Mouse (Mus musculus): ENCODE measurements around the gene Zbtb34.

Gene Zbtb34

DNA sequence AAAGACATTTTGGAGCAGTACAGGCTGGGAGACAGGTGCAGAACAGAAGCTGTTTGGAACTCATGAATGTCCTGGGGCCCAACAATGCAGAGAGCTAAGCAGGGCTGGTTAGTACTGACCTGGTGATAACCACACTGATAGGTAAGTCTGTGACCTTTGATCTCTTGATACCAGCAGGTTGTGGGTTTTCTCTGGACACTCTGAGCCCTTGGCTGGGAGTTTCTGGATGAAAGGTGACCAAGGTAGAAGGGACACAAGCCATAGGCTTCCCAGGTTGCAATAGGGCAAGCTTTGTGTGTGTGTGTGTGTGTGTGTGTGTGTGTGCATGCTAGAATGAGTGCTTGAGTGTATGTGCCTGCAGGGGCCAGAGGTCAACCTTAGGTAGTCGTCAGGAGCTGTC is 15.7 kb upstream of the Zbtb34 start:
- in situ Hi-C loops (cut with MboI, MseI): no loop called here

DNA sequence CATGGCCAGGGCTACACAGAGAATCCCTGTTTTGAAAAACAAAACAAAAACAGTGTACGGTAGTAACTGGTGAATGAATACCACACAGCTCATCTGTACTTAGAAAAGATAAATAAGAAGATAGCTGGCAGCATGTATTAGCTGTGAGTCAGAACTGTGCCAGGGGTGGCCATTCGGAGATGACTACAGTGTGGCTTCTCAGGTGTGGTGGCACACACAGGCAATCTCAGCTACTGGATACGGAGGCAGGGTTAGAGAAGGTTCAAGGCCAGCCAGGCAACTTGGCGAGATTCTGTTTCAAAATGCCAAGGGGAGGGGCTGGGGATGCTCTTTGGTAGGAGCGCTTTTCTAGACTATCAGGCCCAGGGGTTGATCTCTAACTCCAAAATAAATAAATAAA is 14.6 kb upstream of the Zbtb34 start:
- in situ Hi-C loops (cut with MboI, MseI): no loop called here

DNA sequence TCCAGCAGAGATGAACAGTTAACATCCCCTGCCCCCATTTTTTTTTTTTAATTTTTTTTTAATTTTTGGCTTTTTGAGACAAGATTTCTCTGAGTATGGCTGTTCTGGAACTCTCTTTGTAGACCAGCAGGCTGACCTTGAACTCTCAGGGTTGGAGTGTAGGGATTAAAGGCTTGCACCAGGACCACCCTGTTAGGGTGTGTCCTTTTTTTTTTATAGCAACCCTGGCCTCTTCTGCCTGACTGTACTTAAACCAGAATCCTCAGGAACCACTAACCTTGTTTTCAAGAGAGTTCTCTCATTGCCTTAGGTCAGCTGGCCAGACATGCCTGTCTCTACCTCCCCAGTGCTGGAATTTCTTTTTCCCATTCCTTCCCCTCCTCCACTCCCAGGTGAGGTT is 13.7 kb upstream of the Zbtb34 start:
- in situ Hi-C loops (cut with MboI, MseI): no loop called here

DNA sequence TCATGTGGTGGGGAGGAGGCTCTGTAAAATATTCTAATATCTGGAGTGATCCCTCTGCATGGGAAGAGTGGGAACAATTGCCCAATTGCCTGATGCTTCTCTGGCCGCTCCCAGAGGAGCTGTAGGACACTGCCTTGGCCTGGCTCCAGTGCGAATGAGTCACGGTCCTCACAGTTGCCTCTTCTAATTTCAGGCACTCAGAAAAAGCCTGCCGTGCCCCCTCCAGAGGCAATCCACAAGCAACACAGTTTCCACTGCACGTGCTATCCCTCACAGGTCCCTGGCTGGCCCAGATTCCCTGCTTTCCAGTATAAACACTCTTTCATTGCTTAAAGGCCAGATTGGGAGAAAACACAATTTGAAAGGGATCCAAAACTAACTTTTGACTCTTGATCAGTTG is 13.2 kb upstream of the Zbtb34 start:
- in situ Hi-C loops (cut with MboI, MseI): no loop called here

DNA sequence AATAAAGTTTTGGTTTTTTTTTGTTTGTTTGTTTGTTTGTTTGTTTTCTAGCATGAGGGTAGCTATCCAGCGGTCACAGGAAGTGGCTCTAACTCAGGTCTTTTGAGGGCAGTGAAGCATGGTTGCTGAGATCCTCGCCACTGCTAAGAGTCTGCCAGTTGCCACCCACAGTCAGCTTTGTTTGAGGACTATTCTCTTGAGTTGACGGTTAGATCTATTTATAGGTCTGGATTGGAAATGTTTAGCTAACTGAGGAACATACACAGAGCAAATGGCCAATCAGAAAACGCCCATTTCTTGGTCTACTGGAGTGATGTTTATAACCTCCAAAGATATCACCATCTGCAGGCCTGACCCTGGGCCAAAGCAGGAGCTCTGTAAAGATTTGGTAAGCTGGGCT is 11.6 kb upstream of the Zbtb34 start:
- in situ Hi-C loops (cut with MboI, MseI): no loop called here

DNA sequence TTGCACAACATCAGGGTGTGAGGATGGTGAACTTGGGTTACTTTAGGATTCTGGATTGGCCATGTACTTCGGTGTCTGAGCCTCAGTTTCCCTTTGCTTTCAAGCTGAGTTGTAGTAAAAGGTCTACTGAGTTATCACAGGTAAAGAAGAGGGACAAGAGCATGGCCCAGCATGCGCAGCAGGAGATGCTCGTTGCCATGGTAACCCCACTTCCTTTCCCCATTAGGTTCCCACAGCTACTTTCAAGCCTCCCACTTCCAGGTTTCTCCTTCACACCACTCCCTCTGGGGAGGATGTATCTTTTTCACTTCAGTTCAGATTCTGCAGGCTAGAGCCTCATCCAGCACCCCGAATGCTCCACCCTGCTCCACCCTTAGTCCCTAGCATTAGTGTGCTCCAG is 9.8 kb upstream of the Zbtb34 start:
- in situ Hi-C loops (cut with MboI, MseI): no loop called here

DNA sequence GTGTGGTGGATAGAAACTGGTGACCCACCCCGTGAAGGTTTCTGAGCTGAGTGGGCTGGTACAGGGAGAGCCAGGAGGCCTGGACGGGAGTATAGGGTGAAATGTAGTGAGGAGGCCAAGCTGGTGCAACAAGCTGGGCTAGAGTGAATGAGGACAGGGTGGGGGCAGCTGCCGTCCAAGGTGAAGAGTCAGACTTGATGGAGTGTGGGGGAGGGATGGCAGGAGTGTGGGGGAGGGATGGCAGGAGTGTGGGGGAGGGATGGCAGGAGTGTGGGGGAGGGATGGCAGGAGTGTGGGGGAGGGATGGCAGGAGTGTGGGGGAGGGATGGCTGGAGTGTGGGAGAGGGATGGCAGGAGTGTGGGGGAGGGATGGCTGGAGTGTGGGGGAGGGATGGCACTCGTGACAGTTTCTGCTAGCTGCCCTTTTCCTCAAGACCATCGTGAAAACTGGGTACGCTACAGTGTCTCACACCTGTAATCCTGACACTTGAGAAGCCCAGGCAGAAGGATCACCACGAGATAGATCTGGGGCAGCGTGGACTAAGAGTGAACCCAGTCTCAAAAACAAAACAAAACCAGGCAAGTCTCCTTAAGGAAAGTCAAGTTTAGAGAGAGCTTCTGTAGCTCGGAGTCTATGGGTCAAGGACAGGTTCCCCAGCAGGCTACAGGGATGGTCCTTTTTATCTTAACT is 9.0 kb upstream of the Zbtb34 start:
- in situ Hi-C loops (cut with MboI, MseI): no loop called here

DNA sequence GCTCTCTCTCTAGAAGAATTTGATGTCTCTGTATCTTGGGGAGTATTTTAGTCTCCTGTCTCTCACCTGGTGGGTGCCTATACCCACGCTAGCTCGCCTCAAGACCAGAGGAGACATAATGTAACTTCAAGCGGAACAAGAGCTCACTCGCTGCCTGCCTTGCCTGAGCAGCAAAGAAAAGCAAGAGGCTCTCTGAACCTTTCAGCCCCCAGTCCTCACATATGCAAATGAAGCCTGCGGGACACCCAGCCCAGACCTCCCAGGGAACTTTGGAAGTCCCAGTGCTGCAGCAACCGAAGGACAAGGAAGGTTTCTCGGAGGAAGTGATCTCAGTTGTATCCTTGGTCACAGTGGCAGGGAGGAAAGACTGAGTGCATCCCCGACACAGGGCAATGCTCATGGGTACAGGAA is 8.4 kb upstream of the Zbtb34 start:
- in situ Hi-C loops (cut with MboI, MseI): no loop called here

DNA sequence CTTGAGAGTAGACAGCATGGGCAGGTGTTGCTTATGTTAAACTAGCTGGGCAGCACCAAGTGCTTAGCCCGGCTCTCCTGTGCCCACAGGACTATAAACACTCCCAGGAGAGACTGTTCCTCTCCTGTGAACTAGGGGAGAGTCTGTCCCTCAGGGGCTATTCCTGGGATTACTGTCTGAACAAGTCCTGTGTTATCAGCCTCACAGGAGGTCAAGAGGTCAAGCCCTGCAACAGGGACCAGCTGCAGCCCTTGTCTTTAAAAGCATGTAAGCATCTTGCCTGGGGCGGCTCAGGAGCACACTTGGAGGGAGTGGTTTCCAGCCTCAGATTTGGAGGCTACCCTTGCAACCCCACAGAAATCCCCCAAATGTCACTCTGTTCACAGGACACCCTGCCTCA is 7.3 kb upstream of the Zbtb34 start:
- in situ Hi-C loops (cut with MboI, MseI): no loop called here

DNA sequence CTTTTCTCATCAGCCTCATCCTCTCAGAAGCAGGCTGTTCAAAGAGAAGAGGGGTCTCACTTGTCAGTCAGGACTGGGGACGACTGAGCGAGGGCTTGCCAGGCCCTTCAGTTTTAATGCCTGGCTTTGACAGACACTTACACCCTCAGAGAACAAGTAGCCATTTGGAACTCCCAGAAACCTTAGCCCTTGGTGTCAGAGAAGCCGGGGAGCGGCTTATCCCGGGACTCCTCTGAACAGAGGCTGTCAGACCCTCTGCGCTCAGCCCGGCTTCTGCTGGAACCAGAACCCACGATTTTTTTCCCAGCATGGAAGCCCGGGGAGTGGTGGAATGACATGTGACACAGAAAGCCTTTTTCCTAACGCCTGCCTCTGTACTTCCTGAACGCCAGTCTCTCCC is 6.1 kb upstream of the Zbtb34 start:
- in situ Hi-C loops (cut with MboI, MseI): no loop called here

DNA sequence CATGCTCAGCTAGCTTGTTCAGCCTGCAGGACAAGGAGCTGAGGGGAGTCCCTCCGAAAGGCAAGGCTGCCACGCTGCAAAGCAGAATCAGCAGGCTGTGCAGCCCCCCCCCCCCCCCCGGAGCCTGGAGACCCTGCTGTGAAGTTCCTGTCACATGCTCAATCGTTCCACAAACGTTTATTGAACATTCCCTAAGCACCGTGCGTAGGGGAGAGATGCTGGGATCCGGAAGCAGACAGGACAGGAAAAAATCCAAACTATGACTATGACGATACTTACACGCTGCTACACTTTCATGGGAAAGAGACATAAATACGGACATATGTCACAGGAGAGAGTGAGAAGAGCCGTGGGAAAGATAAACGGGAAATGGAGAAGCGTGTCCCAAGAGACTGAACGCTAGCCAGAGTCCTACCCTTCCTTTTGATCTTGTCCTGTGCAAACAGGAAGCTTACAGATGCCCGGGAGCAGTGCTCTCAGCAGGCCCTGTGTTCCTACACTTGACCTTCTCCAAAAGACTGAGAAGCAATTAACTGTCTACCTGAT is 5.0 kb upstream of the Zbtb34 start:
- in situ Hi-C loops (cut with MboI, MseI): no loop called here

DNA sequence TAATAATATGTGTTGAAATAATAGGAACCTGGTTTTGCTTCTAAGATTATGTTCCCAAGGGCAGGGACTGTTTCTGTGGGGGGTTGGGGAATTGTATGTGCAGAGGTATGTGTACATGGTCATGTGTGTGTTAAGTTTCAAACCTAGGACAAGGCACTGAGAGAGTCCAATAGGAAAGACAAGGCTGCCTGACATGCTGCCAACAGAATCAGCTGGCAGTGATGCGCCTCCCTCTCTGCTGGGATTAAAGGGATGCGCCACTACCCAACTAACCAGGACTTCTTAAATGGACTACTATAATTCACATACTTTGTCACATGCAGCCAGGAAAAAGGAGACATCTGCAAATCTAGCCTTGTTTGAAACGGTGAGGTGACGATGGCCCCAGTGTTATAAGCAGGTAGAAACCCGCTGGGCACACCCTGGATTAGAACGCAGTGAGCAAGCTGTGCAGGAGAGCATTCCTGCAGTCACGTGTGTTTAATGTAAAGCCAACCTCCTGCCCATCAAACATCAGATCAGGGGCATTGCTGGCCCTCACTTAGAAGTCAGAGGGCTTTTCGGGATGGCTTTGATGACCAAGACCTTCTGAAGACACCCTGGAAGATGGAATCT is 4.0 kb upstream of the Zbtb34 start:
- in situ Hi-C loops (cut with MboI, MseI): no loop called here

DNA sequence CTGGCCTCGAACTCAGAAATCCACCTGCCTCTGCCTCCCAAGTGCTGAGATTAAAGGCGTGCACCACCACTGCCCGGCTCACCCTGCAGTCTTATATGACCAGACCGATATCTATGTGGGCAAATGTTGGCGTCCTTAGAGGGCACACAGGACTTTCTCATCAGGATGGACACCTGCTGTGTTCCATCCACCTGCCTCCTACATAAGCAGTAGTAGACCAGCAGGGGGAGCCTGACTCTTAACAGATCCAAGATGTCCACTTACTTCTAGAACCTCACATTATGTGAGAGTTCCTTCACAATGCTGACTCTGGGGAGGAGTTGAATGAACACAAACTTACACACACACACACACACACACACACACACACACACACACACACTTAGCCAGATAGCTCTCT is 1.8 kb upstream of the Zbtb34 start:
- in situ Hi-C loops (cut with MboI, MseI): no loop called here

DNA sequence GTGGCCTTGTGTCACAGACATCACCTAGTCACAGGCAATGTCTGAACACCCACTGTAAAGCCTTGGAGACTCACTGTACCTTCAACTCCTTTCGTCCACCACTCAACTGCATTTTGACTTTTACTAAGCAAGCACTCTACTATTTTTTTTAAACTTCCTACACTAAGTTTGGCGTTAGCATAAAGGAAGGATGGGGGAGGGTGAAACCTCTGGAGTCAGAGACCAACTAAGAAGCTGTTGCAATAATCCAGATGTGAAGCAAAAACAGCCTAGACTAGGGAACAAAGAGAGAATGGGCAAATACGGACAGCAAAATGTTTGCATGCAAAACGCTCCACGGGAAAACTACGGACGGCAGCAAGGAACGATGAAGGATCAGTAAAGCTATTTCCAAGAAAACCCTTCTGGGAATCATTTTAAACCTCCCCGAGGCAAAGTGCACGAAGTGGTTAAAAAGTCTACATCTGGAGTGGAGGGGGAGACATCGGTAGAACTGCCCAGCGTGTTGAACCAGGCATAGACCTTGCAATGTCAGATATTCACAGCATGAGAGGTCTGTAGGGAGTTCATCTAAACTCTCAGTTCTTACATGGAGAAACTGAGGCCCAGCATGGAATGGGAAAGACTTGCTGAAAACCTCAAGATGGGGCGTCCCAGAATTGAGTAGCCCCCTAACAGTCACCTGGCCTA is 898 bp downstream of the Zbtb34 start:
- in situ Hi-C loops (cut with MboI, MseI): no loop called here

DNA sequence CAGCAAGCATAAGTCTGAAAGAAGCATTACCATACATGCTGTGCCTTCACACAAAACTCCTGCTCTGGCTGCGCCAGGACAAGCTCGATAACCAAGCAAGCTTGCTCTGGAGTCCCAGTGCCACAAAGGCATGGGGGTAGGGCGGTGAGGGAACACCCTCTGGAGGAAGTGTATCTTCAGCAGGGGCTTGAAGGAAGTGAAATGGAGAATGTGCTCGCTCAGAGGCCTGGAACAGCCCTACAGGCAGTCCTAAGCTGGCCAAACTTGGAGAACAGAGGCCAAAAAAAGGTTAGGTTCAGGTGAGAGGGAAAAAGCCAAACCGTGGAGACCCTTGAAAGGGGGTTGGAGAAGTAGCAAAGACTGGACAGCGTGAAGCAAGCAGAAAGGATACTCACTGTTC is 1.8 kb downstream of the Zbtb34 start:
- in situ Hi-C loops (cut with MboI, MseI): no loop called here

DNA sequence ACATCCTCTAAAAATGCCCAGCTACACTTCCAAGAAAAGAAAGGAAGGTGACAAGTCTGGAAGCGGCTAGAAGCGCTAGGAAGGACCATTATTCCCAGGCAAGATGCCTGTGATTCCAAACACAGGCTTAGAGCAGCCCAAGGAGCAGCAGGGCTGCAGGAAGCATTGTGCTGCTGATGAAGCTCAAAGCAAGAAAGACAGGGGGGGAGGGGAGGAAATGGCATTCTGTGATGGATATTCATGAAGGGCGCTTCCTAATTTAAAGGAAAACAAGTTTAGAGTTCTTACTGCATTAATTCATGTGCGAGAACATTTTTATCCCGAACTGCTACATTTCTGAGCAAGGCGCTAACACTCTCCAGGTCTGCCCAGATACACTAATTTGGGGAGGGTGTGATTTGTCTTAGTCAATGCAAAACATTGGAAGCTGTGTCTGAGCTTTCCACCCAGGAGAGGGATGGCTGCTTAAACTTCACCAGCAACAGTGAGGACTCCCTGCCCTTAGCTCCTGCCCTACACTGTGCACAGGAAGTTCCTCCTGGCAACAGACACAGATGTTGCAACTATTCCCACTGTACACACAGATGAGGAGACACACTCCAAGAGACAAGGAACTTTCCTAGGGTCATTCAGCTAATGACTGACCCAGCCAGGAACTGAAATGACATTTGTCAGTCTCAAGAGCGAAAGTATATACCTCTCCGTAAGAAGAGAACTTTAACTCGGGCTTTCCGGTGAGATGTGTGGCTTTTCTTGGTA is 4.3 kb downstream of the Zbtb34 start:
- in situ Hi-C loops (cut with MboI, MseI): no loop called here

DNA sequence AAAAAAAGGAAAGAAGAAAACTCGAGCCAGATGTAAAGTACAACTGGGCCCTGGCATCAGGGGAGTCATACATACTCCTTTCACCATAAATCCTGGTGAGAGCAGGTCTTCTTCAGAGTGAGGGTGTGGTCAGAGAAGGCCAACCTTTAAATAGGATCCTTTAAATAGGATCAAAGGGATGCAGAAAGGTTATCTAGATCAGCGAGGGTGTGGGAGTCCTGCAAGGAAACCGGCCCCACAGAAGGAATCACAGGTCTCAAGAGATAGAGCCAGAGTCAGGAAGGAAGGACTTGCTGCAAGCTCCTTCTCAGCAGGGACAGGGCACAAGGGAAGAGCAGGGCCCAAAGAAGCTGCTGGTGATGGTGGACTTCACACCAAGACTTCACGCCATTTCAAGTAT is 13.7 kb downstream of the Zbtb34 start:
- in situ Hi-C loops (cut with MboI, MseI): no loop called here

DNA sequence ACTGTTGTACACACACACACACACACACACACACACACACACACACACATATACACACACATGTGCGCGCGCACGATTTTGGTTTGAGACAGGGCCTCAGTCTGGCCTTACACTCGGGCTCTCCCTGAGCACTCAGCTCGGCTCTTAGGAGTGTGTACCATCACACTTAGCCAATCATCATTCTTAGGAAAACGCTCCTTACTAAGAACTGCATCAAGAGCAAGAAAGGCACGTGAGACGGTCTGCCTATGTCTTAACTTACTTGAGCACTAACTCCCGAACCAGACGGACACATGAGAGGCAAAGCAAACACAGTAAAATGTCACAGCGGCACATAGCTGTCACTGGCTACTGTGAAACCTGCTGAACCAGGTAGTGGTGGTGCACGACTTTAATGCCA is 17.1 kb downstream of the Zbtb34 start:
- in situ Hi-C loops (cut with MboI, MseI): no loop called here

DNA sequence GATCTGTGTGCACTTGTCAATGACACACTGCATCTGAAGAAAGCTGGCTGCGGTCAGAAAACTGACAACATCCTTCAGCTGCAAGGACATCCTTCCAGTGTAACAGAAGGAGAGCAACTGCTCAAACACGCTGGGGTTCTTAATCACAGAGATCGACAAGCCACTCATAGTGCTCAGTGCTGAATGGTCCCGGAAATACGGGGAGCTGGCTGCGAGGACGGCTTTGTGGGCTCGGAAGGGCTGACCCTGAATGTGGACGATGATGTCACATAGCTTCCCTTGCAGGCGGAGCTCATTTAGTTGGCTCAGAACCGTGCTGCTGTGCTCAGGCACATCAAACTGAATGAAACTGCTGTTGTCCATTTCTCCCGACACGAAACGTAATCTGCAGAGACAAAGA is 19.0 kb downstream of the Zbtb34 start:
- in situ Hi-C loops (cut with MboI, MseI): no loop called here

DNA sequence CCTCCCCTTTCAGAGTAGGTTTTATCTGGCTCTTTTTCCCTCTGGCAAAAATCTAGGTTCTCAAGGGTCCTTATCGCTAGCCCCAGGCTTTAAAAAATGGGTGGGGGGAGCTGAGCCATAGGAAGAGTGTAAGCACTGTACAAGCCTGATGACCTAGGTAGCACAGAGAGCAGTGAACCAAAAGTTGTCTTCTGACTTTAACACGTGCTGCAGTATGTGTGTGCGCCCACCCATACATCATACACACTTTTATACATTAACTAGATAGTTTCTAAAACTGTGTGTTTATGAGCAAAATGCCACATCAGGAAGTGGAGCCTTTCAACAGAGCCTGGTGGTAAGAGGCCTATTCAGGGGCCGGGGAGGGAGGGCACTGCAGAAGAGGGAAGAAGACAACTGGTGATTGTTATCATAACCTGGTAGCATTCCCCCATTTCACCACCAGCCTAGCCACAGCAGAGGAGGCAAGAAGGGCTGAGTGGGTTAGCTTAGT is 27.6 kb downstream of the Zbtb34 start:
- in situ Hi-C loops (cut with MboI, MseI): no loop called here

DNA sequence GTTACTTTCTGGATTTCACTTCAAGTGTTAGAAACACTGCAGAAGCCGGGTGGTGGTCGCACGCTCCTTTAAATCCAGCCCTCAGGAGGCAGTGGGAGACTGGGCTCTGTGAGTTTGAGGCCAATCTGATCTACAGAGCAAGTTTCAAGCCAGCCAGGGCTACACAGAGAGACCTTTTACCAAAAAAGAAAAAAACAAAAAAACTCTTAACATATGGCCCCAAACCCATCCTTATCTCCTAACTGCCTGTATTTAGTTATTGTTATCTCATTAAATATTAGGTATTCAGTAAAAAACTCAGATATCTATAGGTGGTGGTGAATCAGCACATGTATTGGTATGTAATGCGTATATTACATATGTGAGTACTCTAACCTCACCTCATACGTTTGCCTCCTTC is 28.5 kb downstream of the Zbtb34 start:
- in situ Hi-C loops (cut with MboI, MseI): no loop called here

DNA sequence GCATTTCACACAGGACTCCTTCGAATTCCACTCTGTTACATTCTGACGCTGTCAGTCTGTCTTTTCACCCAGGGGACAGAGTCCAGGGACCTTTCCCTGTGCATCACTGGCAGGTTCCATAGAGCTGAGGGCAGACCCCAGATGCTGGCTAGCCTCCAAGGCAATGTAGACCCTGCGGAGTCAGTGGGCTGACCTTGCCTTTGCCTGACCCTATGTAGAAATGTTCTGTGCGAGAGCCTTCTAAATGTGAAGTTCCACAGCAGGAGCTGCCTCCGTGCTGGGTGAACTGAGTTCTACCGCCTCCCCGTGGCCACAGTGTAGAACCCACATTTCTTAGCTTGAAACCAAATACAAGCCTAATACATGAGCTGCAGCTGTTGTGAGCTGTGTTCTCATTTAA is 28.9 kb downstream of the Zbtb34 start:
- in situ Hi-C loops (cut with MboI, MseI): no loop called here

All from T-helper 1 cell (primary cell).